Mouse (Mus musculus) small intestine, adult 2 months (tissue): ENCODE measurements around the gene Gm20388.

Source experiments
- CTCF ChIP-seq: fragments of 200-500 bp; IDR thresholded peaks from 2 replicates; pipeline ENCODE4 v1.5.1; 2012; ENCODE audit warnings: low read depth, mild to moderate bottlenecking, control low read depth, inconsistent platforms, low read length, moderate library complexity, mixed read lengths; ENCODE audit not compliant: insufficient replicate concordance, insufficient read length; ENCODE audit errors: extremely low read depth
- POLR2A ChIP-seq: fragments of 200-500 bp; IDR thresholded peaks from 2 replicates; pipeline ENCODE4 v1.6.1; 2012; ENCODE audit warnings: low read depth, mild to moderate bottlenecking, control low read depth, inconsistent platforms, low read length, moderate library complexity

DNA sequence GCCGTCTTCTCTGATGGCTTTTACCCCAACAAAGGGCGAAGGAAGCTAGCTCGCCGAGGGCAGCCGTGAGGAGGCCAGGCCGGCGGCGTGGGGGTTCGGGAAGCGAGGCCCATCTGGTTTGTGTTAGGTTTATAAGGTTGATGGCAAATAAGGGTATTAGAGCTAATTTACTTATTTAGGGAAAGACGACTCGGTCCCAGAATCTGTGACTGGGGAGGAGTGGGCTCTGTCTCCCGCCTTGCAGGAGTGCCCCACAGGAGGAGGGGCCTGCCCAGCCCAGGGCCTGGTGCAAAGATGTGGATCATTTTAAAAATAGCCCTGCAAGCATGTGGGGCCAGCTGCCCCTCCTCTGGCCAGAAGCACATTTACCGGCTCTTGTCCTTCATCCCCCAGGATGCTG lies 928.4 kb downstream of the Gm20388 start:
- no peak for TF ChIP-seq CTCF
- no peak for TF ChIP-seq POLR2A
